Mouse (Mus musculus): ENCODE measurements around the gene Tmem235.

- no peak for TF ChIP-seq MAX (IDR thresholded peaks at IDR 0.05; ENCODE audit: low read length)
- TF ChIP-seq UBTF (IDR thresholded peaks at IDR 0.05; ENCODE audit: low read depth, low read length): no peak
- TF ChIP-seq POLR2AphosphoS2 (IDR thresholded peaks at IDR 0.05; ENCODE audit: low read depth, low read length): no peak
- TF ChIP-seq GABPA (IDR thresholded peaks at IDR 0.05; ENCODE audit: insufficient replicate concordance, low read depth, low read length): no peak
These were observed 37.8 kb upstream of the Tmem235 start for GRCm38 (mm10) chr11:117822728-117823241.

All from CH12.LX (cell line).